Mouse (Mus musculus): ENCODE data around the gene Scn2b. TPM values are rescaled to one million over a fixed set of nuclear protein-coding genes. Genes with fewer than 3 reads are reported as not detected.

Scn2b gene
- polyA plus RNA-seq, 1 experiment from 2014 or later: 0.17 TPM

DNA sequence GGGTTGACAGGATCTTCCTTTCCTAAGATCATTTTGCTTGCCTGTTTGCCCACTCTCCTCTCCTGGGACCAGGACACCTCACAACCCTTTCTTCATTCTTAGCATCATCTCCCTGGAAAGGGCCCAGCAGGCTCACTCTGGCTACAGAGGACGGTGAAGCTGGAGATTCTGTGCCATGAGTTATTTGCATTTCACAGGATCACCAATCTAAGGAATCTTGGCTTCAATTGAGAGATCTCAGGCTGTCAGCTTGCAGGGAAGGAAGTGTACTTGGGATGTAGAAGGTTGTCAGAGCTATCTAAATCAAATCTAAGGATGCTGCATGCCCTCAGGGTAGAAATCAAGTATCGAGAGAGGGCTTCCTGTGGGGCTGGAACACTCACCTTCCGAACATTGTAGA, 55.9 kb downstream of the Scn2b start:
- 37% methylated on average over 3 of the region's 3 CpGs for WGBS (ENCODE audit: insufficient replicate concordance)

GRCm38 (mm10) chr9:45179282-45179681, 61.7 kb downstream of the Scn2b start:
- H3K4me2 ChIP-seq: no peak overlapping the region
- no peak for ATAC-seq (ENCODE audit: insufficient read depth)
- no peaks in the 10 kb centered on the region for H3K9me3 ChIP-seq (replicated peaks)
- H3K4me1 ChIP-seq (replicated peaks): no peaks in the 10 kb centered on the region
- 55% methylated on average over 5 of the region's 5 CpGs for WGBS (ENCODE audit: insufficient replicate concordance)
- no peak overlapping the region for H3K27ac ChIP-seq (replicated peaks)
- H3K4me3 ChIP-seq (replicated peaks): no peak overlapping the region
- no peaks in the 10 kb centered on the region for H3K36me3 ChIP-seq (replicated peaks)
- no peaks in the 10 kb centered on the region for H3K27me3 ChIP-seq
- H3K9ac ChIP-seq: no peak overlapping the region

More for the DNA sequence above, 55.9 kb downstream of the Scn2b start:
- Histone ChIP-seq H3K4me2 (no peak overlapping the region), H3K36me3 (replicated peaks) (no peaks in the 10 kb centered on the region), H3K9me3 (replicated peaks) (peaks cover 4% of the 10 kb centered on the region; the same call in 1 of the 2 replicates), H3K4me3 (replicated peaks) (no peak overlapping the region), H3K27me3 (no peaks in the 10 kb centered on the region), H3K4me1 (replicated peaks) (no peaks in the 10 kb centered on the region), H3K27ac (replicated peaks) (no peak overlapping the region), H3K9ac (no peak overlapping the region)
- no peak for ATAC-seq (ENCODE audit: insufficient read depth)

Other genes starting within 250 kb of the Scn2b start
- gene Kmt2a, start 236.5 kb upstream of the Scn2b start, polyA plus RNA-seq (2015; fragmentation: Nextera tagmentation; extraction: Ambion mirVana): 2.9 and 3.4 TPM in 2 replicates
- 396 and 459 TPM in 2 replicates for gene Atp5l, start 197.0 kb upstream of the Scn2b start, polyA plus RNA-seq (2015; fragmentation: Nextera tagmentation; extraction: Ambion mirVana)
- 10.3 and 10.9 TPM in 2 replicates for gene Ube4a, start 152.2 kb upstream of the Scn2b start, polyA plus RNA-seq (2015; fragmentation: Nextera tagmentation; extraction: Ambion mirVana)
- 0.22 and 0.23 TPM in 2 replicates for gene Cd3g, start 137.4 kb upstream of the Scn2b start, polyA plus RNA-seq (2015; fragmentation: Nextera tagmentation; extraction: Ambion mirVana)
- gene Cd3d, start 136.0 kb upstream of the Scn2b start, polyA plus RNA-seq (2015; fragmentation: Nextera tagmentation; extraction: Ambion mirVana): 0.09 and 0.10 TPM in 2 replicates
- not detected in 2 replicates for gene Cd3e, start 108.2 kb upstream of the Scn2b start, polyA plus RNA-seq (2015; fragmentation: Nextera tagmentation; extraction: Ambion mirVana)
- 9.0 and 9.4 TPM in 2 replicates for gene Mpzl2, start 78.0 kb upstream of the Scn2b start, polyA plus RNA-seq (2015; fragmentation: Nextera tagmentation; extraction: Ambion mirVana)
- 0.79 and 1.1 TPM in 2 replicates for gene Mpzl3, start 62.6 kb upstream of the Scn2b start, polyA plus RNA-seq (2015; fragmentation: Nextera tagmentation; extraction: Ambion mirVana)
- gene Jaml, start 38.6 kb upstream of the Scn2b start, polyA plus RNA-seq (2015; fragmentation: Nextera tagmentation; extraction: Ambion mirVana): 0.40 and 0.56 TPM in 2 replicates
- gene Scn4b, start 20.6 kb downstream of the Scn2b start, polyA plus RNA-seq (2015; fragmentation: Nextera tagmentation; extraction: Ambion mirVana): 0.15 and 0.31 TPM in 2 replicates
- 0.07 TPM in 2 replicates for gene BC049352, start 64.2 kb downstream of the Scn2b start, polyA plus RNA-seq (2015; fragmentation: Nextera tagmentation; extraction: Ambion mirVana)
- gene Tmprss4, start 86.3 kb downstream of the Scn2b start, polyA plus RNA-seq (2015; fragmentation: Nextera tagmentation; extraction: Ambion mirVana): 0.07 TPM in 1 of 2 replicates, not detected in the other
- 1.9 and 2.4 TPM in 2 replicates for gene Il10ra, start 151.4 kb downstream of the Scn2b start, polyA plus RNA-seq (2015; fragmentation: Nextera tagmentation; extraction: Ambion mirVana)
- gene Tmprss13, start 201.3 kb downstream of the Scn2b start, polyA plus RNA-seq (2015; fragmentation: Nextera tagmentation; extraction: Ambion mirVana): not detected in 2 replicates